Mouse (Mus musculus) liver (tissue): ENCODE results near the gene Ctdspl.

Source experiments
- DNase-seq: peaks from one replicate; pipeline ENCODE4 v3.0.0-alpha.2; 2020; ENCODE audit warnings: mixed read lengths

Ctdspl gene

DNA sequence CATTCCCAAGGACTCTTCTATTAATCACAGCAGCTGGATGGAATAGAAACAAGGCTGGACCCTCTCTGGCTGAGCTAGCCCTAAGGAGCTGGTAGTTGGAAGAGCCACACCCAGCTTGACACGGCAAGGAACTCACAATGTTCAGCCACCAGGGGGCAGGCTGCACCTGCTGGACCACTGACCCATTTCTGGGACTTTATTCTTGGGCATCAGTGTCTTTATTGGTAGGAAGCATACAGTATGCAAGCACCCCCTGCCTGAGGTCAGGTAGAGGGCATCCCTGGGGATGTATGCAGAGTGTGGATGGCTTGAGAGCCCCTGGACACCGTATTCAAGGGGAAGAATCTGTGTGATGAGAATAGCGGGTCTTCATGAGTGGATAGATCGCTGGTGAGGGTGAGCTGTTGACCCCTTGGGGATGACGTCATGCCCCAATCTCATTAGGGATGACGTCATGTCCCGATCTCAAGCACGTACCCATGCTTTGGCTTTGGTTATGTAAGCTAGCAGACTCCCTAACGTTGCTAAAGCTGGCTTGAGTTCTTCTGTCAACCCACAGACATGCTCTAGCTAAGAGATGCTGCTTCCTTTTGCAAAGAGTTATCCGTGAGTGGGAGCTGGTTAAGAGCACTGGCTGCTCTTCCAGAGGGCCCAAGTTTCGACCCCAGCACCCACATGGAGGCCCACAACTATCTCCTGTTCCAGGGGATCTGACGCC, 5.3 kb upstream of the Ctdspl start:
- peak; percentile 75 for DNase-seq

- no peak for DNase-seq
Observed at GRCm38 (mm10) chr9:118921926-118922325, 4.3 kb upstream of the Ctdspl start.

GRCm38 (mm10) chr9:118924554-118925085, 1.6 kb upstream of the Ctdspl start:
- DNase-seq = no peak

GRCm38 (mm10) chr9:118925286-118926110, 755 bp upstream of the Ctdspl start:
- peak; percentile 98 for DNase-seq

DNA sequence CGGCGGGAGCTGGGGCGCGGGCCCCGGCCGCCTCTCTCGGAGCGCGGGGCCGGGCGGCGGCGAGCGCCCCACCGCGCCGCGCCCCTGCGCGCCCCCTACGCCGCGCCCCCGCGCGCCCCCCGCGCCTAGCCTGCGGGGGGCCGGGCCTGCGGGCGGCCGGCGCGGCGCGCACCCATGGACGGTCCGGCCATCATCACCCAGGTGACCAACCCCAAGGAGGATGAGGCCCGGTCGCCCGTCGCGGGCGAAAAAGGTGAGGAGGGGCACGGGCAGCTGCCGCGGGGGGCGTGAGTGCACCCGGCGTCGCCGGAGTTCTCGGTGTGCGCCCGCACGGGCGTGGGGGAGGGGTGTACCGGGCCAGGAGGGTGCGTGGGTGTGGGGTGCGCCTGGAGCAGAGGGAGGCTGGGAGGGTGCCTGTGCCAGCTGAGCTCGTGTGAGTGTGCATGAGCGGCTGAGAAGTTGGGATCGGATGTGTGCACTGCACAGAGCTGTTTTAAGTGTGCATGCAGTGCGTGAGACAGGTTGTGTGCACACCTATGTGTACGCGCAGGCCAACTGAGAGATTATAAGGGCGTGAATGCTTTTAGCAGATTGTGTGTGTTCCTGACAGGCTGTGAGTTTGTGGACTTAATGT, 552 bp downstream of the Ctdspl start:
- DNase-seq = peak; percentile 50

- DNase-seq = peak; percentile 21
Observed at GRCm38 (mm10) chr9:118927501-118927900, 1.2 kb downstream of the Ctdspl start.

GRCm38 (mm10) chr9:118928007-118928406, 1.8 kb downstream of the Ctdspl start:
- DNase-seq = no peak

DNA sequence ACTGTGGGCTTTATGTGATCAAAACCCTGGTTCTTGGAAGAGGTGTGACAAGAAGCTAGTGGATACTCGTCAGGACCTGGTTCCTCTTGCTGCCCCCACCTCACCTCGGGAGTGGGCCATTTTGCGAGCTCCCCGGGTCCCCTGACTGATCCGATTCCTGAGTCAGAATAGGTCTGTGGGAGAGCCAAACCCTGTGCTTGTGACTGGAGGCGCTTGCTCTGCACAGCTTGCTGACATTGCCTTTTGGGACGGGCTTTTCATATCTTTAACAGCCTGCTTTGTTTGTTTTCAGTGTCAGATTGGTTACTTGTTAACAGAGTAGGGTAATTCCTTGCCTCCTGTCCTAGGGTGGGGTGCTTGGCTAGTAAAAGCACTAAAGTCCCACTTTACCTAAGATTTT, 2.4 kb downstream of the Ctdspl start:
- no peak for DNase-seq

DNA sequence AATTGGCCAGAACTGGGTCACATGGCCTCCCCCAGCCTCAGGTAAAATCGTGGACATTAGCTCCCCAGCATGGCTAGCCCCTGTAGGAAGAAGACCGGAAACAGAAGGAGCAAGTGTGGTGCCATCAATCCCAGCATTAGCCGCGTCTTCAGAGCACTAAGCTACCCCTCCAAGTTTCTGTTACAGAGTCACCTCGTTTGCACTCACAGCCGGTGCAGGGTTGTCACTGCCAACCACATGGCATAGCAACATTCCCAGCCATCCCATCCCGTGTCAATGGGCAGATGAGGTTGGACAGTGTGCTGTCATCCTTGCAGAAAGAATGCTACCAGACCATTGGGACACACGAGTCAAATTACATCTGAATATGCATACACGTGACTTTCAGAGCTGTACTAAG, 4.4 kb downstream of the Ctdspl start:
- no peak for DNase-seq

DNA sequence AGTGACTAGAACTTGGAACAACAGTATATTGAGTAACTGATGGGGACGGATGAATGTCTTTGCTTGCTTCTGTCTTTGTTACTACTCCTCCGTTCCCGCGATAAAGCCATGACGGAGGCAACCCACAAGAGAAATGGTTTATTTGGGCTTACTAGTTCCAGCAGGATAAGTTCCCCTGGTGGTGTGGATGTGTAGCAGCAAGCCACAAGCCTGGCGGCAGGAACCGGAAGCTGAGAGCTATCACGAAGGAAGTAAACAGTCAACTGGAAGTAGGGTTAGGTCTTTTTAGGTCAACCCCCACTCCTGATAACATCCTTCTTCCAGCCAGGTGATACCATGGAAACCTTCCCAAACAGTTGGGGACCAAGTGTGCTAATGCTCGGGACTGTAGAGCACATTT, 7.5 kb downstream of the Ctdspl start:
- DNase-seq = no peak

GRCm38 (mm10) chr9:118934319-118934718, 8.1 kb downstream of the Ctdspl start:
- DNase-seq = no peak

- DNase-seq = no peak
Observed at GRCm38 (mm10) chr9:118935098-118935497, 8.8 kb downstream of the Ctdspl start.

- no peak for DNase-seq
Observed at GRCm38 (mm10) chr9:118936071-118936470, 9.8 kb downstream of the Ctdspl start.

- no peak for DNase-seq
Observed at GRCm38 (mm10) chr9:118937515-118937914, 11.3 kb downstream of the Ctdspl start.

DNA sequence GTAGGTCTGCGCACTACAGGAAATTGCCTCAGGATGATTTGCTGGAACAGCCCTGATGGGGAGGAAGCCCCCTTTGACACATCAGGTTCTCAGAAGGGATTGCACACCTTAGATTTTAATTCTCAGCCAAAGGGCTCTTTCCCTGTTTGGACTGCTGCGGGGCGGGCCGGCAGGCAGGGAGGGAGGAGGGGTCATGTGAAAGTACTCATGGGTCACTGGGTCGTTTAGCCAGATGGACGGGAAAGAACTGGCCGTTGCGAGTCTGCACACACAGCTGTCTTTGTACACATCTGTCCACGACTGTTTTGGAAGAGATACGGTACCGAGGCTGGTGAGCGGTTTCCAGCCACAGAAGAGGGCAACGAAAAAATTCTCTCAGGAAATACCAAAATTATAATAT, 13.2 kb downstream of the Ctdspl start:
- peak; percentile 31 for DNase-seq

GRCm38 (mm10) chr9:118939831-118940230, 13.6 kb downstream of the Ctdspl start:
- DNase-seq = no peak

GRCm38 (mm10) chr9:118940591-118941207, 14.4 kb downstream of the Ctdspl start:
- DNase-seq = no peak

- DNase-seq = no peak
Observed at GRCm38 (mm10) chr9:118942030-118942429, 15.8 kb downstream of the Ctdspl start.

GRCm38 (mm10) chr9:118943941-118944340, 17.7 kb downstream of the Ctdspl start:
- DNase-seq = no peak

GRCm38 (mm10) chr9:118944388-118944787, 18.1 kb downstream of the Ctdspl start:
- no peak for DNase-seq

- no peak for DNase-seq
Observed at GRCm38 (mm10) chr9:118948486-118948885, 22.2 kb downstream of the Ctdspl start.

GRCm38 (mm10) chr9:118949124-118949523, 22.9 kb downstream of the Ctdspl start:
- no peak for DNase-seq

DNA sequence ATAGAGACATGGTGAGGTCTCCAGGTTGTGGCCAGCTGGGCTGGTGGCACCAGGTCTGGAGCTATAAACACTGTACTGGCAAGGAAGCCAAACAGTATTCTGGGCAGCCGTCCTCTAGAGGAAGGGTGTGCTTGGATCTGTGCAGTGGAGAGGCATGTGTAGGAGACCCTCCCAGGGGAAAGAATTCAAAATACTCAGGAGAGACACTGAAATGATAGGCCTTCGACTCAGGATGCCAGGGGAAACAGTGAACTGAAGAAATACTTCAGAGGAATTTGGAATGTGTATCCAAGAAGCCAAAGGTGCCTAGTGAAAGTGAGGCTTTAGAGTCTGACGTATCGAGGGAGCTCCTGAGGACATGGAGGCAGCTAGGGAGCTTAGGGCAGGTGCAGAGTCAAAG, 23.4 kb downstream of the Ctdspl start:
- DNase-seq = no peak
